Mouse (Mus musculus): ENCODE measurements around the gene Mrps22.

The Mrps22 gene

GRCm38 (mm10) chr9:98601156-98601836 is at the start of gene Mrps22:
TSS of gene Mrps22 (minus strand) at chr9:98601660.
- DNase-seq (ENCODE audit: low spot score in 2 of 2), result peak; percentile 68 to 80

GRCm38 (mm10) chr9:98650547-98650946 is 49.1 kb upstream of the Mrps22 start:
- DNase-seq (ENCODE audit: low spot score in 2 of 2), result no peak

GRCm38 (mm10) chr9:98647418-98647817 is 46.0 kb upstream of the Mrps22 start:
- peak; percentile 39 to 40 for DNase-seq (ENCODE audit: low spot score in 2 of 2)

- DNase-seq (ENCODE audit: low spot score in 2 of 2), result peak; percentile 38 to 53
These were observed 44.3 kb upstream of the Mrps22 start for GRCm38 (mm10) chr9:98645750-98646149.

- no peak for DNase-seq (ENCODE audit: low spot score in 2 of 2)
These were observed 40.7 kb upstream of the Mrps22 start for GRCm38 (mm10) chr9:98642126-98642525.

GRCm38 (mm10) chr9:98633287-98634162 is 32.1 kb upstream of the Mrps22 start:
- no peak for DNase-seq (ENCODE audit: low spot score in 2 of 2)

- DNase-seq (ENCODE audit: low spot score in 2 of 2), result no peak
These were observed 27.0 kb upstream of the Mrps22 start for GRCm38 (mm10) chr9:98628480-98628879.

- no peak for DNase-seq (ENCODE audit: low spot score in 2 of 2)
These were observed 3.4 kb upstream of the Mrps22 start for GRCm38 (mm10) chr9:98604896-98605295.

GRCm38 (mm10) chr9:98601837-98602359 is 438 bp upstream of the Mrps22 start:
- no peak for DNase-seq (ENCODE audit: low spot score in 2 of 2)

- DNase-seq (ENCODE audit: low spot score in 2 of 2), result no peak
These were observed 1.4 kb downstream of the Mrps22 start for GRCm38 (mm10) chr9:98600094-98600493.

- DNase-seq (ENCODE audit: low spot score in 2 of 2), result no peak
These were observed 17.6 kb downstream of the Mrps22 start for GRCm38 (mm10) chr9:98583852-98584251.

- peak; percentile 96 to 98 for DNase-seq (ENCODE audit: low spot score in 2 of 2)
These were observed 38.0 kb downstream of the Mrps22 start, which contains the start of gene Copb2 for GRCm38 (mm10) chr9:98563137-98564126. TSS of gene Copb2 (plus strand) at chr9:98563721.

- DNase-seq (ENCODE audit: low spot score in 2 of 2), result no peak
These were observed 57.4 kb downstream of the Mrps22 start for GRCm38 (mm10) chr9:98544042-98544441.

All from heart, adult 9 months (tissue).